Mouse (Mus musculus) kidney, adult 2 months (tissue): ENCODE results near the gene Rtkn. TPM values are rescaled to one million over a fixed set of nuclear protein-coding genes. Genes with fewer than 3 reads are reported as not detected.
"Not testable (repeated sequence)": the region's sequence is repeated elsewhere in the genome, so short reads cannot be mapped to it uniquely, and the experiment has no call there.

Experiments used
- DNase-seq: peaks from one replicate; pipeline ENCODE4 v3.0.0; 2021
- H3K27ac ChIP-seq: fragments of 200-500 bp; 2 replicates; pipeline ENCODE4 v1.5.1; 2012; ENCODE audit warnings: low read depth, low read length, control low read depth, inconsistent platforms; ENCODE audit not compliant: insufficient read depth
- H3K27me3 ChIP-seq: fragments of 200-500 bp; replicated peaks from 2 replicates; pipeline ENCODE4 v1.6.1; 2012; ENCODE audit warnings: mild to moderate bottlenecking, moderate library complexity, low read length, inconsistent platforms; ENCODE audit not compliant: control insufficient read depth, insufficient read depth
- H3K36me3 ChIP-seq: fragments of 200-500 bp; 2 replicates; pipeline ENCODE4 v1.6.1; 2012; ENCODE audit warnings: mild to moderate bottlenecking, moderate library complexity, low read length, inconsistent platforms; ENCODE audit not compliant: control insufficient read depth, insufficient read depth
- H3K4me1 ChIP-seq: fragments of 200-500 bp; 2 replicates; pipeline ENCODE4 v1.6.1; 2011; ENCODE audit warnings: low read length; ENCODE audit not compliant: control insufficient read depth, insufficient read depth
- H3K4me3 ChIP-seq: fragments of 200-500 bp; 2 replicates; pipeline ENCODE4 v1.5.1; 2011; ENCODE audit warnings: mild to moderate bottlenecking, low read depth, low read length, control low read depth; ENCODE audit not compliant: insufficient read depth
- CTCF ChIP-seq: fragments of 200-500 bp; conservative IDR thresholded peaks from 2 replicates; pipeline ENCODE4 v1.5.1; 2011; ENCODE audit warnings: low read depth, mild to moderate bottlenecking, control low read depth, low read length, moderate library complexity, mixed read lengths; ENCODE audit not compliant: insufficient read depth, insufficient read length
- POLR2A ChIP-seq: fragments of 200-500 bp; IDR thresholded peaks from one replicate; pipeline ENCODE4 v1.6.1; 2011; ENCODE audit warnings: low read depth, low read length, control low read depth
- WGBS: fragments of 180-500 bp; shearing (Covaris S2); methylation state at CpG from one replicate; pipeline ENCODE4 v1.1.7; 2018; 5-methylcytosine and 5-hydroxymethylcytosine counted together
- polyA plus RNA-seq: library from polyadenylated mRNA; depleted of rRNA; stranded (reverse); fragments of >200 nt; gene quantifications from 2 replicates; pipeline ENCODE4 v1.2.3, GENCODE M21; 2012

Gene Rtkn
- polyA plus RNA-seq, 1 experiment = 73.6 TPM

GRCm38 (mm10) chr6:83153485-83153884 is 18.2 kb downstream of the Rtkn start:
- Histone ChIP-seq H3K4me3 (no peak overlapping the region), H3K27ac (no peak overlapping the region), H3K36me3 (no peaks in the 10 kb centered on the region), H3K4me1 (no peaks in the 10 kb centered on the region), H3K27me3 (no peaks in the 10 kb centered on the region)
- no peak for DNase-seq
- 59% methylated on average over 5 of the region's 5 CpGs for WGBS
- TF ChIP-seq CTCF (no peak), POLR2A (no peak)

- H3K36me3 ChIP-seq = no peaks in the 10 kb centered on the region
- H3K4me1 ChIP-seq = no peaks in the 10 kb centered on the region
- TF ChIP-seq CTCF = no peak
- no peak for TF ChIP-seq POLR2A
- no peak overlapping the region for H3K27ac ChIP-seq
- WGBS = 13% methylated on average over 23 of the region's 23 CpGs
- DNase-seq = no peak
- H3K4me3 ChIP-seq = peak overlapping the region; percentile 68
- H3K27me3 ChIP-seq = no peaks in the 10 kb centered on the region
Measured at GRCm38 (mm10) chr6:83155552-83156238, 20.4 kb downstream of the Rtkn start.

GRCm38 (mm10) chr6:83156259-83156684 is 21.0 kb downstream of the Rtkn start, which contains the start of the genes Wdr54 and 1700003E16Rik:
TSS of gene Wdr54 (minus strand) at chr6:83156397.
TSS of gene 1700003E16Rik (plus strand) at chr6:83156404.
- WGBS = 2% methylated on average over 32 of the region's 32 CpGs
- peak within 1 kb of the TSS; percentile 68 for H3K4me3 ChIP-seq
- no peaks in the 10 kb centered on the region for H3K27me3 ChIP-seq
- H3K27ac ChIP-seq = no peak within 1 kb of the TSS
- DNase-seq = peak; percentile 64
- H3K36me3 ChIP-seq = no peaks in the 10 kb centered on the region
- H3K4me1 ChIP-seq = no peaks in the 10 kb centered on the region
- TF ChIP-seq POLR2A (no peak), CTCF (no peak)

- not testable (repeated sequence) for H3K36me3 ChIP-seq, H3K4me3 ChIP-seq, H3K4me1 ChIP-seq, H3K27me3 ChIP-seq, H3K27ac ChIP-seq
- TF ChIP-seq CTCF = 0 out of 2 replicates have a peak, but pooled peaks have one; percentile 3
- peak; percentile 33 for DNase-seq
- 20% methylated on average over 3 of the region's 3 CpGs for WGBS
Measured at GRCm38 (mm10) chr6:83159456-83159855, 24.2 kb downstream of the Rtkn start.

GRCm38 (mm10) chr6:83161442-83161841 is 26.2 kb downstream of the Rtkn start:
- DNase-seq = no peak
- no peaks in the 10 kb centered on the region for H3K36me3 ChIP-seq
- peak overlapping the region; percentile 52; the same call in 1 of the 2 replicates for H3K4me3 ChIP-seq
- peaks cover 4% of the 10 kb centered on the region; the same call in 1 of the 2 replicates for H3K4me1 ChIP-seq
- H3K27ac ChIP-seq = no peak overlapping the region
- TF ChIP-seq POLR2A = no peak
- TF ChIP-seq CTCF = no peak
- 34% methylated on average over 19 of the region's 19 CpGs for WGBS
- H3K27me3 ChIP-seq = no peaks in the 10 kb centered on the region

GRCm38 (mm10) chr6:83161921-83162641 is 26.8 kb downstream of the Rtkn start:
- Histone ChIP-seq H3K4me3 (peak overlapping the region; percentile 52), H3K27me3 (no peaks in the 10 kb centered on the region), H3K36me3 (no peaks in the 10 kb centered on the region), H3K4me1 (peaks cover 4% of the 10 kb centered on the region; the same call in 1 of the 2 replicates), H3K27ac (no peak overlapping the region)
- DNase-seq = peak; percentile 84
- no peak for TF ChIP-seq CTCF
- TF ChIP-seq POLR2A = no peak
- WGBS = 2% methylated on average over 49 of the region's 49 CpGs

GRCm38 (mm10) chr6:83162701-83163100 is 27.4 kb downstream of the Rtkn start:
- Histone ChIP-seq H3K27me3 (no peaks in the 10 kb centered on the region), H3K27ac (no peak overlapping the region), H3K4me1 (peaks cover 7% of the 10 kb centered on the region; the same call in 1 of the 2 replicates), H3K36me3 (no peaks in the 10 kb centered on the region), H3K4me3 (peak overlapping the region; percentile 52)
- 0% methylated on average over 8 of the region's 8 CpGs for WGBS
- TF ChIP-seq POLR2A (no peak), CTCF (peak; percentile 83)
- DNase-seq = peak; percentile 82
